Mouse (Mus musculus) midbrain, embryonic 10.5 days (tissue): ENCODE measurements around the gene St6galnac1. TPM values are rescaled to one million over a fixed set of nuclear protein-coding genes. Genes with fewer than 3 reads are reported as not detected.

Experiments used
- DNase-seq: peaks from one replicate; pipeline ENCODE4 v3.0.0-alpha.2; 2017; ENCODE audit warnings: low spot score
- H3K27ac ChIP-seq: fragments of 300-500 bp; sonication (generic); replicated peaks from 2 replicates; pipeline ENCODE4 v1.5.1; 2016; ENCODE audit warnings: mild to moderate bottlenecking
- H3K27me3 ChIP-seq: fragments of 300-500 bp; sonication (generic); 2 replicates; pipeline ENCODE4 v1.6.1; 2016; ENCODE audit warnings: low read depth, mild to moderate bottlenecking; ENCODE audit not compliant: poor library complexity, severe bottlenecking
- H3K36me3 ChIP-seq: fragments of 300-500 bp; sonication (generic); 2 replicates; pipeline ENCODE4 v1.6.1; 2016; ENCODE audit warnings: mild to moderate bottlenecking, moderate library complexity
- H3K4me1 ChIP-seq: fragments of 300-500 bp; sonication (generic); 2 replicates; pipeline ENCODE4 v1.6.1; 2016
- H3K4me3 ChIP-seq: fragments of 300-500 bp; sonication (generic); 2 replicates; pipeline ENCODE4 v1.5.1; 2016; ENCODE audit warnings: mild to moderate bottlenecking, moderate library complexity
- H3K9me3 ChIP-seq: fragments of 300-500 bp; sonication (generic); replicated peaks from 2 replicates; pipeline ENCODE4 v1.6.1; 2016; ENCODE audit warnings: mild to moderate bottlenecking
- WGBS: fragments of 180-500 bp; shearing (Covaris S2); methylation state at CpG from one replicate; pipeline ENCODE4 v1.1.7; 2016; 5-methylcytosine and 5-hydroxymethylcytosine counted together
- polyA plus RNA-seq: library from polyadenylated mRNA; unstranded; fragments of >200 nt; fragmentation: Nextera tagmentation; extraction: Ambion mirVana; gene quantifications from 2 replicates; pipeline ENCODE4 v1.2.1, GENCODE M21; 2016

Gene St6galnac1
- polyA plus RNA-seq, 1 experiment from 2014 or later = not detected

DNA sequence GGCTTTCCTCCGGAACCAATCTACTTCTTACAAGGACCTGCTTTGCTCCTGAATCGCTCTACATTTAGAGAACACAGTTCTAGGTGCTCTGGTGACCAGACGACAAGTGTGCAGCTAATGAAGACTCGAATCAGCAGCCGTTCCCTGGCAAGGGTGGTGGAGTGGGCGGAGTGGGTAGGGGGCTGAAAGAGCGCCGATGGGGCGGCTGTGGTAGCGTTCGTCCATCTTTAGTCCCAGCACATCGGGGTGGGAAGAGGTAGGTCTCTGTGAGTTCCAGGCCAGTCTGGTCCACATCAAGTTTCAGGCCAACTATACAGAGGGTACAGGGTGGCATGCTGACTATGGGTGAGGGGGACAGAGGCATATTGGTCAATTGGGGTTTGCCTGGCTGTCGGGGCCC lies 38.3 kb upstream of the St6galnac1 start:
- Histone ChIP-seq H3K27me3 (peaks cover 11% of the 10 kb centered on the region), H3K4me3 (peak overlapping the region; percentile 51), H3K9me3 (no peaks in the 10 kb centered on the region), H3K36me3 (peaks cover 3% of the 10 kb centered on the region; the same call in 1 of the 2 replicates), H3K27ac (peak overlapping the region; percentile 89), H3K4me1 (peaks cover 90% of the 10 kb centered on the region)
- 66% methylated on average over 13 of the region's 13 CpGs for WGBS
- DNase-seq = no peak

- Histone ChIP-seq H3K27me3 (peaks cover 11% of the 10 kb centered on the region), H3K9me3 (no peaks in the 10 kb centered on the region), H3K27ac (peak overlapping the region; percentile 89), H3K4me1 (peaks cover 96% of the 10 kb centered on the region), H3K4me3 (peak overlapping the region; percentile 51), H3K36me3 (peaks cover 3% of the 10 kb centered on the region; the same call in 1 of the 2 replicates)
- peak; percentile 67 for DNase-seq
- 50% methylated on average over 21 of the region's 21 CpGs for WGBS
These were observed 37.7 kb upstream of the St6galnac1 start for GRCm38 (mm10) chr11:116812793-116813529.

GRCm38 (mm10) chr11:116810983-116811901 lies 35.9 kb upstream of the St6galnac1 start:
- peak overlapping the region; percentile 51 for H3K4me3 ChIP-seq
- peak; percentile 86 for DNase-seq
- peaks cover 92% of the 10 kb centered on the region for H3K4me1 ChIP-seq
- 4% methylated on average over 32 of the region's 32 CpGs for WGBS
- peak overlapping the region; percentile 89 for H3K27ac ChIP-seq
- no peaks in the 10 kb centered on the region for H3K9me3 ChIP-seq
- peaks cover 11% of the 10 kb centered on the region for H3K27me3 ChIP-seq
- peaks cover 3% of the 10 kb centered on the region; the same call in 1 of the 2 replicates for H3K36me3 ChIP-seq

DNA sequence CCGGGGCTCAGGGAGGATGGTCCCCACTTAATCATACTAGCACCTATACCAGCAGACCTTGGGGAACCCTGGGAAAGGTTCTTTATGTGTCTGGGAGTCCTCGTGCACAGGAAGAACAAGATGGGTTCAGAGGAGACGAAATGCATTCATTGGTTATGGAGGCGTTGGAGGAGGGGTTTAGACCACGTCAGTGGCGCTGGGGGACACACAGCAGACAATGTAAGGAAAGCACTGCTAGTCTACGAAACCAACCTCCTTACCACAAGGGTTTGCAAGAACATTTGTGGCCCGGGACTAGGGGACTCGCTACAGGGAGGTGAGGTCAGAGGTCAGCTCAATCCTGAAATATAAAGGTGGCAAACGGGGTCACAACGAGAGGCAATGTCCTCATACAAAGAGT lies 35.2 kb upstream of the St6galnac1 start:
- peak; percentile 31 for DNase-seq
- Histone ChIP-seq H3K4me1 (peaks cover 84% of the 10 kb centered on the region), H3K36me3 (peaks cover 3% of the 10 kb centered on the region; the same call in 1 of the 2 replicates), H3K4me3 (peak overlapping the region; percentile 51), H3K27ac (peak overlapping the region; percentile 89), H3K9me3 (no peaks in the 10 kb centered on the region), H3K27me3 (peaks cover 11% of the 10 kb centered on the region)
- WGBS = 43% methylated on average over 11 of the region's 11 CpGs

GRCm38 (mm10) chr11:116809520-116809919 lies 34.2 kb upstream of the St6galnac1 start:
- Histone ChIP-seq H3K9me3 (no peaks in the 10 kb centered on the region), H3K27me3 (peaks cover 11% of the 10 kb centered on the region), H3K4me1 (peaks cover 74% of the 10 kb centered on the region), H3K27ac (peak overlapping the region; percentile 89), H3K4me3 (no peak overlapping the region), H3K36me3 (peaks cover 3% of the 10 kb centered on the region; the same call in 1 of the 2 replicates)
- WGBS = 76% methylated on average over 8 of the region's 8 CpGs
- DNase-seq = no peak

DNA sequence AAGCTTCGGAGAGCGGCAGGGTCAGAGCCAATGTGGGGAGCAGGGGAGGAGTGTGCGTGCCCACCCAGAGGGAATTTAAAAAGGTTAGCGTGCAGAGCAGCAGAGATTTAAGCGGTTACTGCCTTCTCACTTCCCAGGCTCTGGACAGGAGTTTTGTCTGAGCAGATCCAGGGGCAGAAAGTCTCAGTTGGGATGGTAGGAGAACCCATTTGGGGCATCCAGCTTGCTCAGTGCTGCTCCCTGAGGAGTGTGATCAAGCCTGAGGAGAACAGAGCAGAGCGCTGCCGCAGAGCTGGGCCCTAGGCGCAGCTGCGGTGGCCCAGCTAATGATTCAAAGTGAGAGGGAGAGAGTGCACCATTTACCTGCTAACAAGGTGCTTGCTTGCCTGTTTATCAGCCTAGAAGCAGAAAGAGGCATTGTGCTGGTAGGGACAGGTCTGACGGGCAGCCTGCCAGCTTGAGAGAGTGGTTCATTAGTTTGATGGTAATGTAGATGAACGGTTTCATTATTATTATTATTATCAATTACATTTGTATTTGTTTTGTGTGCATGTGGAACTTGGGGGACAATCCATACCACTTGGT lies 33.6 kb upstream of the St6galnac1 start:
- no peak overlapping the region for H3K4me3 ChIP-seq
- 79% methylated on average over 11 of the region's 11 CpGs for WGBS
- H3K27ac ChIP-seq = peak overlapping the region; percentile 89
- H3K4me1 ChIP-seq = peaks cover 68% of the 10 kb centered on the region
- peaks cover 11% of the 10 kb centered on the region for H3K27me3 ChIP-seq
- H3K36me3 ChIP-seq = peaks cover 3% of the 10 kb centered on the region; the same call in 1 of the 2 replicates
- no peaks in the 10 kb centered on the region for H3K9me3 ChIP-seq
- no peak for DNase-seq

DNA sequence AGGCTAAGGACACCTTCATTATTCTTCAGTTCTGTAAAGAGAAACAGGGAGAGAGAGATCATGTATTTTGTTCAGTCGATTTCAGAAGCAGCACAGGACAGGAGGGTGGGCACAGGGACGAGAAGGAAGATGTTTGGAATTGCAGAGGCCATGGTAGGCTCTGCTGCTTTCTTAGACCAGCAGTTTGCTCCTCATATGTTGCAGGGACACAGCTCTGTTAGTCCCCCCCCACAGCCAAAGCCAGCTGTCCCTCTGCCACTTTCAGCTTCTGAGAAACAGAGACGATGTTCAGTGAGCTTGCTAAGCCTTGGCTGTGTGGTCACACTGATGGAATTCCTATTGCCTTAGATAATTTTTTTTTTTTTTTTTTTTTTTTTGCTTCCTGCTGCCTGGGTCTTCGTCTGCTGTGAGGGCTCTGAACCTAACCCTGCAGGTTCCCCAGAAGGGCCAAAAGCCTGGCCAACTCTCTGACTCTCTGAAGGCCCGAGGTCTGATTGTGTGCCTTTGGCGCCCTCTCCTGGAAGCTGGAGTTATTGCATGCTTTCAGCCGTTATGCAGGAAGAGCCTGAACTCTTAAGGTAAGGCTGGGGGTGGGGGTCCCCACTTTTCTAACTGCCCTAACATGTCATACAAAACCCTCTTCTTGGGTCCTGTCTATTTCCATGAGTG lies 32.8 kb upstream of the St6galnac1 start:
- 32% methylated on average over 7 of the region's 7 CpGs for WGBS
- peaks cover 11% of the 10 kb centered on the region for H3K27me3 ChIP-seq
- peak; percentile 86 for DNase-seq
- H3K9me3 ChIP-seq = no peaks in the 10 kb centered on the region
- no peak overlapping the region for H3K4me3 ChIP-seq
- H3K36me3 ChIP-seq = peaks cover 3% of the 10 kb centered on the region; the same call in 1 of the 2 replicates
- H3K4me1 ChIP-seq = peaks cover 60% of the 10 kb centered on the region
- H3K27ac ChIP-seq = peak overlapping the region; percentile 74; the same call in 1 of the 2 replicates

- 80% methylated on average over 3 of the region's 3 CpGs for WGBS
- H3K4me1 ChIP-seq = peaks cover 54% of the 10 kb centered on the region
- no peak for DNase-seq
- H3K36me3 ChIP-seq = peaks cover 3% of the 10 kb centered on the region; the same call in 1 of the 2 replicates
- peak overlapping the region; percentile 74 for H3K27ac ChIP-seq
- H3K4me3 ChIP-seq = no peak overlapping the region
- no peaks in the 10 kb centered on the region for H3K9me3 ChIP-seq
- peaks cover 11% of the 10 kb centered on the region for H3K27me3 ChIP-seq
These were observed 32.2 kb upstream of the St6galnac1 start for GRCm38 (mm10) chr11:116807526-116807925.

GRCm38 (mm10) chr11:116807116-116807515 lies 31.8 kb upstream of the St6galnac1 start:
- H3K36me3 ChIP-seq = peaks cover 3% of the 10 kb centered on the region; the same call in 1 of the 2 replicates
- peaks cover 11% of the 10 kb centered on the region for H3K27me3 ChIP-seq
- H3K27ac ChIP-seq = peak overlapping the region; percentile 74; the same call in 1 of the 2 replicates
- H3K4me1 ChIP-seq = peaks cover 50% of the 10 kb centered on the region
- no peak overlapping the region for H3K4me3 ChIP-seq
- no peaks in the 10 kb centered on the region for H3K9me3 ChIP-seq
- 73% methylated on average over 7 of the region's 7 CpGs for WGBS
- DNase-seq = no peak

- DNase-seq = no peak
- 87% methylated on average over 15 of the region's 15 CpGs for WGBS
- H3K9me3 ChIP-seq = no peaks in the 10 kb centered on the region
- H3K27me3 ChIP-seq = peaks cover 11% of the 10 kb centered on the region
- peaks cover 43% of the 10 kb centered on the region for H3K4me1 ChIP-seq
- H3K27ac ChIP-seq = no peak overlapping the region
- H3K4me3 ChIP-seq = no peak overlapping the region
- H3K36me3 ChIP-seq = peaks cover 3% of the 10 kb centered on the region; the same call in 1 of the 2 replicates
These were observed 31.1 kb upstream of the St6galnac1 start for GRCm38 (mm10) chr11:116806136-116807071.

- Histone ChIP-seq H3K4me3 (no peak overlapping the region), H3K27ac (no peak overlapping the region), H3K27me3 (no peaks in the 10 kb centered on the region), H3K36me3 (no peaks in the 10 kb centered on the region), H3K4me1 (peaks cover 7% of the 10 kb centered on the region), H3K9me3 (no peaks in the 10 kb centered on the region)
- 86% methylated on average over 5 of the region's 5 CpGs for WGBS
- DNase-seq = no peak
These were observed 27.4 kb upstream of the St6galnac1 start for GRCm38 (mm10) chr11:116802709-116803108.
